Mouse (Mus musculus) heart, postnatal 0 days (tissue): ENCODE measurements around the gene Nat8f6.

Experiments used
- CTCF ChIP-seq: IDR thresholded peaks from 2 replicates; pipeline ENCODE4 v1.5.1; 2016; ENCODE audit warnings: antibody characterized with exemption, control low read depth, low read depth
- EP300 ChIP-seq: IDR thresholded peaks from 2 replicates; pipeline ENCODE4 v1.6.1; 2016; ENCODE audit warnings: antibody characterized with exemption, low read depth

- TF ChIP-seq CTCF, result no peak
- no peak for TF ChIP-seq EP300
Measured at GRCm38 (mm10) chr6:85818338-85818737, 2.4 kb downstream of the Nat8f6 start.
